Mouse (Mus musculus): Measurements from ENCODE around the gene Wdr47.
"Not testable (repeated sequence)": the region's sequence is repeated elsewhere in the genome, so short reads cannot be mapped to it uniquely, and the experiment has no call there.

Gene Wdr47

GRCm38 (mm10) chr3:108590786-108591529 lies at the start of gene Wdr47:
TSS of gene Wdr47 (plus strand) at chr3:108591279.
- peak; percentile 96 to 98 for DNase-seq

GRCm38 (mm10) chr3:108542299-108542698 lies 48.8 kb upstream of the Wdr47 start:
- DNase-seq: no peak

GRCm38 (mm10) chr3:108554111-108554561 lies 36.9 kb upstream of the Wdr47 start:
- DNase-seq: peak in 1 of 2 experiments; percentile 28

- peak; percentile 93 to 95 for DNase-seq
These were observed 36.3 kb upstream of the Wdr47 start for GRCm38 (mm10) chr3:108554587-108555312.

- peak in 1 of 2 experiments; percentile 32 for DNase-seq
These were observed 33.2 kb upstream of the Wdr47 start for GRCm38 (mm10) chr3:108557888-108558287.

- DNase-seq: peak; percentile 98 to 99
These were observed 28.8 kb upstream of the Wdr47 start, which contains the start of gene Tmem167b for GRCm38 (mm10) chr3:108562133-108562730. TSS of gene Tmem167b (minus strand) at chr3:108562466.

GRCm38 (mm10) chr3:108562777-108563271 lies 28.3 kb upstream of the Wdr47 start:
- peak; percentile 28 to 31 for DNase-seq

GRCm38 (mm10) chr3:108563309-108563708 lies 27.8 kb upstream of the Wdr47 start:
- DNase-seq: peak; percentile 84 to 86

GRCm38 (mm10) chr3:108567990-108568877 lies 22.8 kb upstream of the Wdr47 start:
- no peak for DNase-seq

- DNase-seq: not testable (repeated sequence)
These were observed 21.4 kb upstream of the Wdr47 start for GRCm38 (mm10) chr3:108569636-108570035.

GRCm38 (mm10) chr3:108570813-108571212 lies 20.3 kb upstream of the Wdr47 start:
- DNase-seq: no peak

- DNase-seq: peak; percentile 97
These were observed 19.4 kb upstream of the Wdr47 start, which contains the start of gene Taf13 for GRCm38 (mm10) chr3:108571443-108572294. TSS of gene Taf13 (plus strand) at chr3:108571698.

- no peak for DNase-seq
These were observed 18.6 kb upstream of the Wdr47 start for GRCm38 (mm10) chr3:108572309-108573010.

- DNase-seq: no peak
These were observed 17.1 kb upstream of the Wdr47 start for GRCm38 (mm10) chr3:108574018-108574417.

- no peak for DNase-seq
These were observed 6.5 kb upstream of the Wdr47 start for GRCm38 (mm10) chr3:108584580-108584979.

GRCm38 (mm10) chr3:108588446-108588845 lies 2.6 kb upstream of the Wdr47 start:
- DNase-seq: no peak

- no peak for DNase-seq
These were observed 747 bp downstream of the Wdr47 start for GRCm38 (mm10) chr3:108591530-108592522.

- no peak for DNase-seq
These were observed 17.8 kb downstream of the Wdr47 start for GRCm38 (mm10) chr3:108608906-108609305.

GRCm38 (mm10) chr3:108634761-108635160 lies 43.7 kb downstream of the Wdr47 start:
- no peak for DNase-seq
